Mouse (Mus musculus) thymus, adult 18-20 months (tissue): ENCODE measurements around the gene Dnal1.
A peak's percentile ranks its signal among the peaks of the same experiment; 100 is the strongest.

Source experiments
- DNase-seq, 2 experiments: peaks; one replicate each; pipeline ENCODE4 v3.0.0; 2022; ENCODE audit warnings: mixed read lengths in 2 of 2

Gene Dnal1

DNA sequence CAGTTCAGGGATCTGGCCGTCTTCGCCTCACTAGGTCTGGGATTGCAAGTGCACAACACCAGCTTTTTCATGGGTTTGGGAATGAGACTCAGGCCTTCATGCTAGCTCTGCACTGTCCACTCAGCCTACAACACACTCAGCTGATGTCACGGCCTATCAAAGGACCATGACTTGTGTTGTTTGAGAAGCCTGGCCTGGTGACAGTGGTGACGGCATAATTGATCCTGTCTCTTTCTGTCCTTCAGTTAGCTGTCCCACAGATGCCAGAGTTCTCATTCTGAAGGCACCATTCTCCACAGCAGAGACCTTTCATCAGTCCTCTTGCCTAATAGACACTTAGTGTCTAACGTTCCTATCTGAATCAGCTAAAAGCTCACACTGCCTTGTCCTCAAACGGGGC is 14.4 kb downstream of the Dnal1 start:
- no peak for DNase-seq

DNA sequence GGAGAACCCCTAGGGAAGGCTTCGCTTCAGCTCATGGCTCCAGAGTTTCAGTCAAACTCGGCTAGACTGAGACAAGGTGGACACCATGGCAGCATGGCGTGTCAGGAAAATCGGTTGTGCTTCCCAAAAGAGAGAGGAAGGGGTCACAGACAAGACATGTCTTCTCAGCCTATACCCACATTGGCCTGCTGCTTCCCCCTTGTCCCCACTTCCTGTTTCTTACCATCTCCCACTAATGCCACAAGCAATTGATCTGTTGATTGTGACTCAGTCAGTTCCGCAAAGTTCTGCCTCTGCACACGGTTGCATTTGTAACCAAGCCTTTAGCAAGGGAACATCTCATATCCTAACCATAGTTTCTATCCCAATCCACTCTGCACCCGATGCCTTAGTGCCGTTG is 15.8 kb downstream of the Dnal1 start:
- no peak for DNase-seq

DNA sequence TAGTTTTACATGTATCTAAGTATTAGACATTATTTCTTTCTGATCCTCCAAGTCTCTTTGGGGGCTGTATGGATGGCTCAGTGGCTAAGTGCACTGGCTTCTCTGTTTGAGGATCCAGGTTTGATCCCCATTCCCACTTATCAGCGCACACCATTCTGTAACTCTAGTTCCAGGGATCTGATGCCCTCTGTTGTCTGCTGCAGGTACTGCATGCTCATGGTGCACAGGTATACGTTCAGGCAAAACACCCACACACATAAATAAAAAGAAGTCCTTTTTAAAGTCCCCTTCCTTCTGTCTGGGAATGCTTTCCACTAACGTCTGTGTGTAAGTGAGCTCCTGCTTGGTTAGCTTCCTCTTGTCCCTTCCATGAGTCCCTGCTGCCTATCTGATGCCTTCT is 18.1 kb downstream of the Dnal1 start:
- DNase-seq: no peak

DNA sequence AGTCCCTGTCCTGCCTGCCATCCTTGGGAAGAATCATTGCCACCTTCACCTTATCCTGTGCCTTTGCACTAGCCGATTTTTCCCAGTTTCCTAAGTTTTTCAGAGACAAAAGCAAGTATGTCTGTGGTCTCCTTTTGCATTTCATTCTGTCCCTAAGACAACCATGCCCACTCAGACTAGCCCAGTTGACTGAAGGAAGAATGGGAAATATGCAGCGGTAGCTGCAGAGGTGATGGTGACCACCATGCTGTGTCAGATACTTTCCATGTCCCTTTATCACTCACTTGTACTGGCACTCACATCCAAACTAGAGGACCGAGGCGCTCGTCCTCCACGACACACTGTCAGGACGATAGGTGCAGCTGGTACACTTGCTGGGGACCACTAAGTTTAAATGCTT is 23.0 kb downstream of the Dnal1 start:
- DNase-seq: no peak

DNA sequence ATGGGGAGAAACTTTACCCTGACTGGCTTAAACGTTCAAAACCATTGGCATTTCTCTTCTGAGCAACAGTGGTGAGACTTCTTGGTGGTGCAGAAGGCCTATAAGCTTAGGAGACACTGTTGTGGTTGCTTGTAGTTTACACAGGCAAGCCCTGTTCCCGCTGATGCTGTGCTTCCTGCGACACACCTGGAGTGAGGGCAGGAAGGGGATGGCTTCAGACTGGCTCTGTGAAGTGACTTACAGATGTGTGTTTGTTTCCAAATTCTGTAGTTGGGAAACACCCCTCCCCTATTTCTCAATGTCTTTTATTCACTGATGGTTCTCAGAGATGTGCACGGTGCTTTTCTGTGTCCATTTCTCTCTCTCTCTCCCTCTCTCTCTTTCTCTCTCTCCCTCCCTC is 26.0 kb downstream of the Dnal1 start:
- no peak for DNase-seq

DNA sequence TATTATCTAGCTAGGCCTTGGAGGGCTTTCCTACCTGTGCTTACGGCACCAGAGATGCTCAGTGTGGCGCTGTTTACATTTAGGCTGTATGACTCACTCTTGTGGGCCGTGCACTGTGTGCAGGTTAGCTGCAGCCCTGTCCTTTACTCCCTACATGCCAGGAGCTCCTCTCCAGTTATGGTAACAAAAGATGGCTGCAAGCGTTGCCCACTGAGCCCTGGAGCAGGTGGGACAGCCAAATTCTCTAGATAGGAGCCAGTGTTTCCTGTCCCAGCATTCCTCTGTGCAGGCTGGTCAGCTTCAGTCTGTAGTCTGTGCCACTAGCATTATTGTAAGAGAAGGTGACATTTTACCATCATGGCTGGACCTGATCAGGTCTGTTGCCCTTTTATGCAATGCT is 27.1 kb downstream of the Dnal1 start:
- no peak for DNase-seq

DNA sequence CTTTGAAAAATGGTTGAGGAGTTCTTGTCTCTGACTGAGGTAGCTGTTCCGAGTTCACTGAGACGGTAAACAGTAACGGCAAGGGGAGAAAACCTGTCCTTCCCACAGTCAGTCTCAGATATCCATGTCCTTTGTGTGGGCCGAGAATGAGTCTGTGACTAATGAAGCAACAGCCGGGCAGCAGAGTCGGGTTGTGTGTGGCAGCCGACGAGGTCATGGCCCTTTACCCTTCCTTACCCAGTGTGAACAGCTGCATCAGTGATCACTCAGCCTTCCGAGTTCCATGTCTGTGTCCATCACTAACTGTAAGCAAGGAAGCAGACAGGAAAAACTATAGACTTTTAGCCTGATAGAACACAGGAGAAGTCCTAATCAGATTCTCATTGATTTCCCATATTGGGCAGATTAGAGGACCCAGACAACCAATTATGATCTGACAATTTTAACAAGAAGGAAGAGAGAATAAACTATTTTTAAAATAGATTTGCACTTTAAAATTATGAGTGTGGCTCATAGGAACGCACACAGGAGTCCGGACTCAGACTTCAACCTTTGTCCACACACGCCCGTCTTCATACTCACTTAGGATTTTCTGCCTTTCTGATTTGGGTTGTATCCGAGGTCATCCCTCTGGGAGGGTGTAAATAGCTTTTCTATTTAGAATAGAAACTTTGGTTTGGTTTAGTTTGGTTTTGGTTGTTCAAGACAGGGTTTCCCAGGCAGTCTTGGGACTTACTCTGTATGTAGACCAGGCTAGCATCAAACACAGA is 28.3 kb downstream of the Dnal1 start:
- no peak for DNase-seq

DNA sequence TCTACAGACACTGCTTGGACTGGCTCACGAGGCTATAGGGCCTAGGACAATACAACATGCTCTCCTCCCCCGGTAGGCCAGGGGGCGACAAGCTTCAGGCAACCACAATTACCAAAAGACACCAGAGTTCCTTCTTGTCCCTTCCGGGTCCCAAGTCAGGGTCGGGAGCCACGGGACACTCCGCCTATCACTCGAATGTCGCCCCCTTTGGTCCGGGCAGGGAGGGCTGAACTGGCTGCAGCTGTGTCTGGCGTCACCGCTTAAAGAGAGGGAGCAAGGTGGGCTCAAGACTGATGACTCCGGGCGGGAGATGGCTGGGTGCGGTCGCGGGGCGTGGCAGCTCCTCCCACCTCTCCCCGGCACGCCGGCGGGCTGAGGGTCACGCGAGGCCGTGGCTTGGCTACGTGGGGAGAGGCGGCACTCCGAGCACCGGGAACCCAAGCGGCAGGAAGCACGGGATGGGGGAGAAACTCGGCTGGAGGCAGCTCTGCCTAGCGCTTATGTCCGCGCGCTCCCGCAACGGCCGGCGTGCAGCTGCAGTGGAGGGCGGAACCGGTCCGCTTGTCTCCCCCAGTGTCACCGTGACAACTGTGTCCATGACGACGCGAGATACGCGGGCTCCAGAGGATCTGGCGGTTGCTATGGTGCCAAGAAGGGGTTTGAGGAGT is 33.9 kb downstream of the Dnal1 start, which contains the start of gene Pnma1:
Gene Pnma1, minus strand, starts transcription at position 536 of the 668 bp plus-strand sequence.
- peak in 1 of 2 experiments; percentile 48 for DNase-seq

DNA sequence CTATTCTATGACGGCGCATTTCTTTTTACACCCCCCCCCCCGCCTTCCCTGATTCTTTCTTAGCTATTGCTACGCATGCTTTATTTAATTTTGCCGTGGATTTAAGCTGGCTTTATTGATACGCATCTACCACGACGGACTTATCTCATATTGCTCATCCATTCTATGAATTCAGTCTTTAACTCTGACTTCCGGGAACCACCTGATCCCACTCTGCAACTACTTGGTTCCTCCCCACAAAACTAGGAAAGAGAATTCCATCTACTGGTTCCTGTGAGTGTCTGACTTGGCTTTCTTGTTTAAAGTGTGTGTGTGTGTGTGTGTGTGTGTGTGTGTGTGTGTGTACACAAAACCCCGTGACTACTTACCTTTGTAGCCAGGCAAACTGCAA is 34.5 kb downstream of the Dnal1 start:
- no peak for DNase-seq

DNA sequence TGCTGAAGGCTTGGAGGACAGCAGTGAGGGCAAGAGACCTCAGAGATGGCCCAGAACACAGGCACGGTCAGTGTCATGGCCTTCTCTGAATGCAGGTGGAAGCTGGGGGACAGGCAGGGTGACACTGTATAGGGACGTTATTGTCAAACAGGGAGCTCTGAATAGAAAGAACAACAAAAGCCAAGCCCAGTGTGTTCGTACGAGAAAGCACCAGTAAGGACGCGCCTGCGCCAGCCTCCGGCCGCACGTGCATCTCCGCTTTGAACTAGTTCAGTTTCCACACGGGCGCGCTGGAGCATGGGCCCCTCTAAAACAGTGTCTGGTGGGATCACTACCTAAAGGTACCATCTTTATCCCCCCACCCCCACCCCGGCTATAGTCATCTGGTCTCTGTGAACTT is 35.8 kb downstream of the Dnal1 start:
- DNase-seq: no peak

DNA sequence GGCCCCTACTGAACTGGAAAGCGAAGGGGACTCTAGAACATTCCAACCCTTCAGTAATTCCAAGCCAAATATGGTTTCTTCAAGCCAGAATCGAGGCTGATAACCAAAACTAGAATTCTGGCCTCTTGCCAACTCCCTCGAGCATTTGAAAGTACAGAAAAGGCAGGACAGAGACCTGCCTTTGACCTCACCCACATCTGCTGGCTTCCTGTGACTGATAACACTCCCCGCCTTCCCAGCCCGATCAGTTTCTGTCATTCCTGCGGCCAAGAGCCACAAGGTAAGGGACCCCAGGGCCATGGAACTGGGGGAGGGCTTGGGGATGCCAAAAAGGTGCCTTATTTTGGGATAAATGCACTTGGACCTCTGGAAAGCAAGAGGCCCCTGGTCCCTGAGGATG is 36.8 kb downstream of the Dnal1 start:
- no peak for DNase-seq

DNA sequence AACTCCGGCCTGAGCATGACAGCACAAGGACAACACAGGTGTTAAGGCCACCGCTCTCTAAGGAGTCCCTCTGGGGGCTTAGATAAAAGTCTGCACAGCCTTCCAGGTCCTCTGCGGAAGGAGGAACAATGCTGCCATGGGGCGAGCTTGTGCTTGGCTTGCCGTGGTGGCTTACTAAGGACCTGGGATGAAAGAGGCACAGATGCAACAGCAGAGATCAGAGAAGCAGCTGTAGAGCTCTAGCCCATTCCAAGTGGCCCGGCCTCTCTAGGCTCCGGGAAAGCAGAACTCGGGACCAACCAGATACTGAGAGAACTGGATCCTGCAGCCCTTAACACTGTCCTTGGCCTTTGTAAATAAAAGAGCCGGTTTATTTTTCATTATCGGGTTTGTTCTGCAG is 37.7 kb downstream of the Dnal1 start:
- no peak for DNase-seq

DNA sequence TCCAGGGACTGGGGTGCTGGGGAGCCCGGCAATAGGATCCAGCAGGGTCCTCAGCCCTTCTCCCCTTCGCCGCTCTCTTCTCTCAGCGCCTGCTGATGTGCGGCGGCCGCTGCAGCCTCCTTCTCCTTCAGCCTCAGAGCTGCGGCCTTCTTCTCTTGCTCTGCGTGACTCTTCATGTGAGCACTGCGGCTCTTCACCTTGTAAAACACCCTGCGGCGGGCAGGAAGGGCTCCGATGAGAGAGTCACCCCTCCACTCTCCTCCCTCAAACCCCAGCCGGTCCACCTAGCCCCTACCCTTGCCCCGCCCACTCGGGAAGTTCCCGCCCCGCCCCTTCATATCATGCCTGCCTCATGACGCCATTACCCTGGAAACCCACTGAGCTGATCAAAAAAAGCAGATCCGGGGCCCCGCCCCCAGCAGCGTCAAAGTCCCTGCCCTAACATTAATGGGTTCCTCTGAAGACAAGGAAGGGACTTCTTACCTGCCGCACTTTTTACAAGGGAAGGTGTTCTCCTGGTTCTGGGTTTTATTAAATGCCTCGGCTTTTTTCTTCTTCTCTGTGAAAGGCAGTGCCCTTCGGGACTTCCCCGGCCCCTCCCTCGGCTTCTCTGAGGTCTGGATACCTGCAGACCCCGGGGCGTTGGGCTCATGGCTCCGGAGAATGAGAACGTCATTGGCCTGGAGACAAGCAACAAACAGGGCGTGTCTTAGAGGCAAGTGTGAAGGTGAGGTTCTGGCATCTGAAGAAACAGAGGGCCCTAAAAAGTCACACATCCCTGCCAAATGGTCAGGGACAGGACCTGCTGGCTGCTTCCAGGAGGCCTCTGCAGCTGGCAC is 38.4 kb downstream of the Dnal1 start:
- DNase-seq: no peak

DNA sequence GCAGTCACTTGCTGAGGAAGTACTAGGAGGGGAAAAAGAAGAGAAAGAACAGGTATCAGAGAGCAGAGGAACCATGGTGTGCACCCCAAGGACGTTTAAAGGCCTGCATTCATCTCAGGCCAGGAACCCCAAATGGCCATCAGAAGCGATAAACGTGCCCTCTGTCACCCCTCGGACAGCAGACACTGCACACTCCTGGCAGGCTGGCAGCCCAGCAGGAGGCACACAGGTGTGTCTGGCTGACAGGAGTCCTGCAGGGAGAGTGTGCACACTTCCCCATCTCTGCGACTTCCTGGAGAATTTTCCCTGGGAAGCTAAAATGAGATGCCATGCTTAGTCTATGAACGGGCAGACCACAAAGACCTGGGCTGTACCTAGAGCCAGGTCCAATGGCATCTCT is 39.2 kb downstream of the Dnal1 start:
- DNase-seq: no peak

DNA sequence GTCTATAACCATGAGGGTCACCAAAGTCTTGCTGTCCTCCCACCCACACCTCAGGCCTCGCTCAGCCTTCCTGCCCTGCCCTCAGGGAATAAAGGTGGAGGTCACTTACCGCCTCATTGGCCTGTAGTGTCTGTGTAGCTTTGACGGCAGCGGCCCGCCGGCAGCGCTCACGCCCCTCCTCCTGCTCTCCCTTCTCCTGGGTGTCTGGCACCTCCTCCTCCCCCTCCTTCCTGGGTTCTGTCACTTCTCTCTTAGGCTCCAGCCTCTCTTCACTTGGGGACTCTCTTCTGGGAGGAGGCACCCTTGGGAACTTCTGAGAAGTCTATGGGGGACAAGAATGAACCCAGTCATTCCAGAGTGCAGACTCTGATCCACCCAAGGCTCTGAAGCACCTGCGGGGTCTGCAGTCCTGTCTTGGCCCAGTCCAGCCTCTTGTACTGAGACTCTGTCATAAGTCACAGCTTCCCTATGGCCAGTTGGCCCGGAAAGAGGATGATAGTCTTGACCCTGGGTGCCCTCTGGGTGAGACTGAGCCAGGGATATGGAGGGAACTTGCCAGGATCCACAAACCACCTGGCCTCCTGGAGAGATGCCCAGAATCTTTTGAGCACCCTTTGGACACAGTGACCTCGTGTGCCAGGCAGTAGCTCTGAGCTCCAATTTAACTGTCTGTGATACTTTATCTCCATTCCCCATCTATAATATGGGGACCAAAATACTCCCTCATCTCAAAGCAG is 40.8 kb downstream of the Dnal1 start:
- DNase-seq: no peak

DNA sequence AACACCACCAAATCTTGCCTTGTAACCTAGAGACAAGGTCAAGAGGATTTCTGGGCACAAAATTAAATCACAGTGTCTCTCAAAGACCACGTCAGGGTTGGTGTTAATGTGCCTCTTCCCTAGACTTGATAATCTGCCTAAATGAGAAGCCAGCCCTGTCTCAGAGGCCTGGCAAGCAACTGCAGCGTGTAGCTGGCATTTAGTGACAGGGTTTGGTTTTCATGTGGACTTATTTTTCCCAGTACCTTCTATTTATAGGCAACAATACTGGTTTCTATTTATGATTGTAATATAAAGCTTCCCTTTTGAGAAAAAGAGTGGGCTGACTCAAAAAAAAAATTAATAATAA is 41.3 kb downstream of the Dnal1 start:
- DNase-seq: no peak

DNA sequence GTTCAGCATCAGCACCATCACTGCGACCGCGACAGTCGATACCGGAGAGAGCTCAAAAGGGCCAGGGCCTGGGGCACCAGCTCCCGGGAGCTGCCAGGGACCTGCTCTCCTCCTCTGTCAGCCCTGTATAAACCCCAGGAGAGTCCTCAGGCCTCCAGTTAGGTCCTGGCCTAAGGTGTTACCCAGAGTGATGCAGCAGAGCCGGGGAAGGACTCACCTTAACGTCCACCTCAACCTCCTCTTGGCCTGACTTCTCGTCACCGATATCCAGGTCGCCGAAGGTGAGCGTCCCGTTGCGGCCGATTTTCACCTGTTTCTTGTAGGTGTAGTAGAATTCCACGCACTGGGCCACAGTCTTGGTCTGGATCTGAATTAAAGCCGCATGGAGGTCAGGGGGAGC is 42.0 kb downstream of the Dnal1 start:
- DNase-seq: no peak

DNA sequence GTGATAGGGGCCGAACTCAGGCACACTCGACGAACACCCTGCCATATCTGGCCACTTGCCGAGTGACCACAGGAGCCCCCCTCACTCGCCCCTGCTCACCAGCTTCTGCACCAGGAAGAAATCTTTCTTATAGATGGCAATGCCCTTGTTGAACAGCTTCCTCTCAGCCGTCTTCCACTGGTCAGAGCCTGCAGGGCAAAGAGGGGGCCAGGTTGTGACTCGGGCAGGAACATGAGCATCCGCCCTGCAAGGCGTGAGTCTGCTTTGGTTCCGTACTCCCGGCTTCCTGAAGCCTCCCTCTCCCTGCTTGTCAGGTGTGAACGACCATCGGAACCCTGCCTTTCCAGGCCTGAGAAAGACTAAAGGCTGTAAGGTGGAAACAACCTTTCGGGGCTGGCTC is 44.0 kb downstream of the Dnal1 start:
- DNase-seq: no peak

DNA sequence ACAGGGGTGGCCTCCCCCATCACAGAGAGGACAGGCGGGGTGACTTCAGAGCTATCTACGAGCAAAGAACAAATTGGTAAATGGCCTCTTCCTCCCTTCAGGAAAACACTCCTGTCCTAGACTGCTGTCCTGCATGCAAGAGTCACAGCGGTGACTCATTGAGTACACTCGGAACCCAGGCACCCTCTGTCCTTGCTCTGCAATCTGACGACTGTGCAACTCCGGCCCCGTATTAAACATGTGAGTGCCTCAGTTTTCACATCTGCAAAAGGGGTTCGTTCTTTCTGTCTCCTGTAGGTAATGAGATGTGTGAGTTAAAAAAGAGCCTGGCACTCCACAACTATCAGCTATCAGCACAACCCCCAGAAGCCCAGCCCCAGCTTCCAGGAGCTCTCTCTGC is 46.3 kb downstream of the Dnal1 start:
- no peak for DNase-seq

DNA sequence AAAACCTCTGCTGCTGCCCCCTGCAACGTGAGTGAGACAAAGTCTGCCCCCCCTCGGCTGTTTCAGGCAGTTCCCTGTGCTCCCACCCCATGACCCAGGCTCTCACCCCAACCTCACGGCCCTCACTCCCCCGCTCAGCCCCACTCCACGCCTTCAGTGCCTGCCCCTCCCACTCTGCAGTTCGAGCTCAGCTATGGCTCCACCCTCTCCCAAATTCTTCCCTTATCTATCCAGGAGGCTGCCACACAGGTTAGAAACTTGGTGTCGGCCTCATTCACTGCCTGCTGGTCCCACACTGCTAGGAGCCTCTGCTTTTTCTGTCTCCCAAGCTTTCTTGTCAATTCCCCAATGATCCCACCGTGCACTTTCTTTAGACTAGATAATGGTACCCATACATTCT is 47.0 kb downstream of the Dnal1 start:
- DNase-seq: no peak

DNA sequence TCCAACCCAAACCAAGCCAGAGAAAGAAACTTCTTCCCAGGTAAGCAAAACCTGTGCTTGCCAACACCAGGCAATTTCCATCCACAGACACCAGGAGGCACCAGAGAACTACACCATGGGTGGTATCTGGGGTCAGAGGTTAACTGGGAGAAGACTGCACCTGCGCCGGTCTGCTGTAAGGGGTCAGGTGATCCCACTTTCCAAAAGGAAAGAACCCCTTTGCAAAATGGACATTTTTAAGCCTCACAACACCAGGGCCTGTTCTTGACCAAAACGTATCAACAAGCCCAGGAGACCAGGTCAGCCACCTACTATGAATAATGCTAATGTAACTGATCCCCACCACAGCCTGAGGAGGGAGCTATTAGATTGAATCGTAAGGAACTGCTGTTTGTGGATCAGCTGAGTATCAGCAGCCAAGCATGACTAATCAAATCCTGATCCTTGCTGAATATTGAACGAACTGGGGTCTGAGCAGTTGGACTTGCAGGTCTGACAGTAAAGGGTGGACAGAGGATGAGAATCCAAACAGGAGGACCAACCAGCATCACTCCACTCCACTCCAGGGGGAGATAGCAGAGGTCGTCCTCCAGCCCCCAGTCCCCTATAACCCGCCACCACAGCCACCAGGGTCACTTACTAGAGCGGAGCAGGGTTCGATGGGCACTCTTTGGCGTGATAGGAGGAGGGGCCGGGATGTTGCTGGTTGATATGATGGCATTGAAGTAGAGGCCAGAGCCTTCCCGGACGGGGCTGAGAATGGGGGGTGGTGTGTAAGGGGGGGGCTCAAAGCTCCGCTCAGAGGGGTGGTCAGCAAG is 47.7 kb downstream of the Dnal1 start:
- no peak for DNase-seq

DNA sequence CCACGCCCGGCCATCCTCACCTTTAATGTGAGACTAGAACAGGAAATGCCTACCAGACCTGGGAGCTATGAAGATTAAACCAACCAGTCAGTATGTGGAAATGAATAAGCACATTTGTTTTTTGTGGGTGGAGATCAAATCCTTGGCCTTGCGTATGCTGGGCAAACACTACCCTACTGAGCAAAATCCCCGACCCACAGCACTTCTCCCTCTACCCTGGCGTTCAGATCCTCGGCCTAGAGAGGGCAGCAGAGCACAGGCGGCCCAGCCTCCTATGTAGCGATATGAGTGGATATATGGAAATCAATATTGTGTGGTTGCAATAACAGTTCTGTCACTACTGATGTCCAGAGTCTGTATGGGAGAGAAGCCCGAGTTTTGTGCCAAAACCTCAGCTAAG is 49.0 kb downstream of the Dnal1 start:
- DNase-seq: no peak
